Mouse (Mus musculus) liver, embryonic 11.5 days (tissue): ENCODE results near the gene Lpgat1. TPM values are rescaled to one million over a fixed set of nuclear protein-coding genes. Genes with fewer than 3 reads are reported as not detected.

Experiments
- ATAC-seq: fragments of 200-750 bp; cut with Nextera tagmentation; replicated peaks from 2 replicates; pipeline ENCODE4 v1.8.0; 2017; ENCODE audit warnings: moderate number of reproducible peaks, mild to moderate bottlenecking, moderate TSS enrichment, moderate library complexity; ENCODE audit not compliant: low FRiP score
- DNase-seq: peaks from one replicate; pipeline ENCODE4 v3.0.0-alpha.2; 2017; ENCODE audit warnings: low spot score
- H3K27ac ChIP-seq: fragments of 300-500 bp; sonication (generic); 2 replicates; pipeline ENCODE4 v1.5.1; 2014; ENCODE audit warnings: mild to moderate bottlenecking, low read depth, low read length, control low read depth
- H3K27me3 ChIP-seq: fragments of 300-500 bp; sonication (generic); replicated peaks from 2 replicates; pipeline ENCODE4 v1.6.1; 2014; ENCODE audit warnings: low read length, mixed read lengths; ENCODE audit not compliant: control insufficient read depth, insufficient read depth
- H3K36me3 ChIP-seq: fragments of 300-500 bp; sonication (generic); 2 replicates; pipeline ENCODE4 v1.6.1; 2014; ENCODE audit warnings: mild to moderate bottlenecking, low read length, moderate library complexity, mixed read lengths; ENCODE audit not compliant: control insufficient read depth, insufficient read depth
- H3K4me1 ChIP-seq: fragments of 300-500 bp; sonication (generic); replicated peaks from 2 replicates; pipeline ENCODE4 v1.6.1; 2014; ENCODE audit warnings: low read length, mixed read lengths; ENCODE audit not compliant: control insufficient read depth, insufficient read depth
- H3K4me2 ChIP-seq: fragments of 300-500 bp; sonication (generic); 2 replicates; pipeline ENCODE4 v1.6.1; 2014; ENCODE audit warnings: mild to moderate bottlenecking, control low read depth, moderate library complexity
- H3K4me3 ChIP-seq: fragments of 300-500 bp; sonication (generic); 2 replicates; pipeline ENCODE4 v1.5.1; 2014; ENCODE audit warnings: low read depth, low read length, control low read depth
- H3K9ac ChIP-seq: fragments of 300-500 bp; sonication (generic); 2 replicates; pipeline ENCODE4 v1.6.1; 2014; ENCODE audit warnings: low read depth, low read length, control low read depth
- H3K9me3 ChIP-seq: fragments of 300-500 bp; sonication (generic); 2 replicates; pipeline ENCODE4 v1.6.1; 2016; ENCODE audit warnings: low read length, inconsistent platforms, mixed read lengths; ENCODE audit not compliant: control insufficient read depth
- WGBS: fragments of 180-500 bp; shearing (Covaris S2); extraction: QIAGEN DNeasy Blood & Tissue Kit; methylation state at CpG from one replicate; pipeline ENCODE4 v1.1.7; 2014; 5-methylcytosine and 5-hydroxymethylcytosine counted together
- polyA plus RNA-seq: library from polyadenylated mRNA; unstranded; fragments of >200 nt; fragmentation: Nextera tagmentation; extraction: Ambion mirVana; gene quantifications from 2 replicates; pipeline ENCODE4 v1.2.1, GENCODE M21; 2014

The Lpgat1 gene
- polyA plus RNA-seq, 1 experiment from 2014 or later: 22.1 TPM

- 81% methylated on average over 3 of the region's 3 CpGs for WGBS
Measured at GRCm38 (mm10) chr1:191816596-191816995, 99.0 kb downstream of the Lpgat1 start.

GRCm38 (mm10) chr1:191817418-191818144 is 99.9 kb downstream of the Lpgat1 start:
- no peaks in the 10 kb centered on the region for H3K9me3 ChIP-seq
- ATAC-seq: peak; percentile 48; the same call in 1 of the 2 replicates
- H3K9ac ChIP-seq: no peak overlapping the region
- H3K4me2 ChIP-seq: no peak overlapping the region
- no peak overlapping the region for H3K4me3 ChIP-seq
- H3K36me3 ChIP-seq: no peaks in the 10 kb centered on the region
- H3K27ac ChIP-seq: no peak overlapping the region
- H3K4me1 ChIP-seq: peaks cover 9% of the 10 kb centered on the region; the same call in 1 of the 2 replicates
- 35% methylated on average over 19 of the region's 19 CpGs for WGBS
- peak; percentile 73 for DNase-seq
- no peaks in the 10 kb centered on the region for H3K27me3 ChIP-seq

More at GRCm38 (mm10) chr1:191816596-191816995, 99.0 kb downstream of the Lpgat1 start:
- ATAC-seq (no peak), DNase-seq (no peak)
- Histone ChIP-seq H3K4me3 (no peak overlapping the region), H3K36me3 (no peaks in the 10 kb centered on the region), H3K27me3 (no peaks in the 10 kb centered on the region), H3K4me1 (peaks cover 4% of the 10 kb centered on the region; the same call in 1 of the 2 replicates), H3K4me2 (no peak overlapping the region), H3K27ac (no peak overlapping the region), H3K9ac (no peak overlapping the region), H3K9me3 (no peaks in the 10 kb centered on the region)

DNA sequence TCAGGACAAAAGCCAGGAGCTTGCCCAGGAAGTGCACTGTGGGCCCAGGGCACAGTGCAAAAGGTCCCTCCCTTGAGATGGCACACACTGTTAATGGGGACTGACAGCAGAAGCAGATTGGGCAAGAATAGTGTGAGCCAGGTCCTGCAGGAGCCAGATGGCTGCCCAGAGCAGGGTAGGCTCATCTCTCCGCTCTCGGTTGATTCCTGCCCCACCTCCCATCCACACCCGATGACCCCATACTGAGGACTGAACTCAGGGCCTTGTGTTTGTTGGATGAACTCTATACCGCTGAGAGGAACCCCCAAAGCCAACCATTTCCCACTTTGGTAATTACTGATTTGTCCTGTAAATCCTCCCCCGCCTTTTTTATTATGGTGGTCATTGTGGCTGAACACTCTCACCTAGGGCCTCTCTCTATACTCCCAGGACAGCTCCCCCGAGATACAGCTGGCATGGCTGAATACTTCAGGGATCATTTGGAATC is 100.6 kb downstream of the Lpgat1 start:
- Histone ChIP-seq H3K4me3 (no peak overlapping the region), H3K9me3 (no peaks in the 10 kb centered on the region), H3K4me2 (no peak overlapping the region), H3K27ac (no peak overlapping the region), H3K4me1 (peaks cover 9% of the 10 kb centered on the region; the same call in 1 of the 2 replicates), H3K27me3 (no peaks in the 10 kb centered on the region), H3K9ac (no peak overlapping the region), H3K36me3 (0 out of 2 replicates have a peak, but pooled peaks cover 2% of the 10 kb centered on the region)
- 0 out of 2 replicates have a peak, but pooled peaks have one; percentile 1 for ATAC-seq
- WGBS: 39% methylated on average over 6 of the region's 6 CpGs
- no peak for DNase-seq

GRCm38 (mm10) chr1:191819026-191819425 is 101.4 kb downstream of the Lpgat1 start:
- ATAC-seq (no peak), DNase-seq (no peak)
- Histone ChIP-seq H3K27ac (no peak overlapping the region), H3K27me3 (no peaks in the 10 kb centered on the region), H3K9ac (no peak overlapping the region), H3K9me3 (no peaks in the 10 kb centered on the region), H3K36me3 (0 out of 2 replicates have a peak, but pooled peaks cover 4% of the 10 kb centered on the region), H3K4me2 (no peak overlapping the region), H3K4me3 (no peak overlapping the region), H3K4me1 (peaks cover 9% of the 10 kb centered on the region; the same call in 1 of the 2 replicates)

DNA sequence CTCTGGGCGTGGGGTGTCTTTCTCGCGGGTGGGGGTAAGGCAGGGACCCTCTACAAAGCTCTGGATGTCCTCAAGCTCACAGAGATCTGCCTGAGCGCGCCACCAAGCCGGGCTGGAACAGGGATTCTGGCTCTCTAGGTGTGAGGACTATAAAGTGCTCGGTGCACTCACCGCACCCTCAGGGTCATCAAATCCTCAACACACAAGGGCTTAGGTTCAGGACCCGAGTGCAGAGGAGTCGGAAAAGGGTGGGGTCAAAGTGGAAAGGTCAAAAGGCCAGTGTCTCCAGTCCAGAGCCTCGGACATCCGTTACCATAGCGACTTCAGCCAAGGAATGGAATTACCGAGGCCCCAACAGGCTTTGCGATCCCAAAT is 103.3 kb downstream of the Lpgat1 start:
- Histone ChIP-seq H3K9me3 (no peaks in the 10 kb centered on the region), H3K36me3 (0 out of 2 replicates have a peak, but pooled peaks cover 4% of the 10 kb centered on the region), H3K9ac (peak overlapping the region; percentile 44), H3K4me1 (peaks cover 9% of the 10 kb centered on the region; the same call in 1 of the 2 replicates), H3K27me3 (no peaks in the 10 kb centered on the region), H3K4me2 (peak overlapping the region; percentile 78), H3K27ac (no peak overlapping the region), H3K4me3 (peak overlapping the region; percentile 92)
- ATAC-seq: peak; percentile 16; the same call in 1 of the 2 replicates
- 6% methylated on average over 15 of the region's 15 CpGs for WGBS
- DNase-seq: no peak

- no peaks in the 10 kb centered on the region for H3K27me3 ChIP-seq
- peak; percentile 92 for ATAC-seq
- WGBS: under 1% methylated on average over 79 of the region's 79 CpGs
- H3K4me3 ChIP-seq: peak within 1 kb of the TSS; percentile 92
- H3K9ac ChIP-seq: peak within 1 kb of the TSS; percentile 94
- H3K9me3 ChIP-seq: no peaks in the 10 kb centered on the region
- peak within 1 kb of the TSS; percentile 78 for H3K4me2 ChIP-seq
- DNase-seq: peak; percentile 93
- peaks cover 9% of the 10 kb centered on the region; the same call in 1 of the 2 replicates for H3K4me1 ChIP-seq
- peak within 1 kb of the TSS; percentile 86 for H3K27ac ChIP-seq
- H3K36me3 ChIP-seq: peaks cover 8% of the 10 kb centered on the region; the same call in 1 of the 2 replicates
Measured at GRCm38 (mm10) chr1:191821326-191822091, 103.9 kb downstream of the Lpgat1 start, which contains the start of gene Nek2. TSS of gene Nek2 (plus strand) at chr1:191821444.

- Histone ChIP-seq H3K9ac (no peak overlapping the region), H3K9me3 (no peaks in the 10 kb centered on the region)
- WGBS: 74% methylated on average over 3 of the region's 3 CpGs
Measured at GRCm38 (mm10) chr1:191829124-191829523, 111.5 kb downstream of the Lpgat1 start.

GRCm38 (mm10) chr1:191833396-191833795 is 115.8 kb downstream of the Lpgat1 start:
- 91% methylated on average over 6 of the region's 6 CpGs for WGBS
- Histone ChIP-seq H3K27ac (no peak overlapping the region), H3K4me2 (no peak overlapping the region), H3K9me3 (no peaks in the 10 kb centered on the region), H3K9ac (no peak overlapping the region), H3K36me3 (peaks cover 21% of the 10 kb centered on the region), H3K27me3 (no peaks in the 10 kb centered on the region), H3K4me3 (no peak overlapping the region), H3K4me1 (peaks cover 3% of the 10 kb centered on the region)
- DNase-seq: no peak
- no peak for ATAC-seq

More at GRCm38 (mm10) chr1:191829124-191829523, 111.5 kb downstream of the Lpgat1 start:
- Histone ChIP-seq H3K4me2 (no peak overlapping the region), H3K4me3 (no peak overlapping the region), H3K4me1 (no peaks in the 10 kb centered on the region), H3K36me3 (peaks cover 36% of the 10 kb centered on the region), H3K27me3 (no peaks in the 10 kb centered on the region), H3K27ac (no peak overlapping the region)
- no peak for DNase-seq
- ATAC-seq: no peak
